Mouse (Mus musculus) kidney, adult 11 months (tissue): Measurements from ENCODE around the gene Gm20388.
"Not testable (repeated sequence)": the region's sequence is repeated elsewhere in the genome, so short reads cannot be mapped to it uniquely, and the experiment has no call there.

Experiments
- DNase-seq: peaks from one replicate; pipeline ENCODE4 v3.0.0; 2022

The Gm20388 gene

GRCm38 (mm10) chr8:123188841-123189240, 3278.2 kb downstream of the Gm20388 start:
- DNase-seq = no peak

GRCm38 (mm10) chr8:123190678-123191077, 3280.0 kb downstream of the Gm20388 start:
- DNase-seq = peak; percentile 73

- no peak for DNase-seq
Measured at GRCm38 (mm10) chr8:123191908-123192307, 3281.3 kb downstream of the Gm20388 start.

- DNase-seq = peak; percentile 61
Measured at GRCm38 (mm10) chr8:123193771-123194170, 3283.1 kb downstream of the Gm20388 start.

- DNase-seq = not testable (repeated sequence)
Measured at GRCm38 (mm10) chr8:123197016-123197415, 3286.4 kb downstream of the Gm20388 start.

GRCm38 (mm10) chr8:123199864-123200263, 3289.2 kb downstream of the Gm20388 start:
- DNase-seq = no peak

GRCm38 (mm10) chr8:123202288-123202687, 3291.6 kb downstream of the Gm20388 start:
- peak; percentile 39 for DNase-seq

GRCm38 (mm10) chr8:123203571-123203970, 3292.9 kb downstream of the Gm20388 start:
- no peak for DNase-seq

- no peak for DNase-seq
Measured at GRCm38 (mm10) chr8:123211876-123212275, 3301.2 kb downstream of the Gm20388 start.

- peak; percentile 98 for DNase-seq
Measured at GRCm38 (mm10) chr8:123212321-123213117, 3301.9 kb downstream of the Gm20388 start, which contains the start of the genes Chmp1a and Spata33. Gene Chmp1a, minus strand, starts transcription at chr8:123212763. Gene Spata33, plus strand, starts transcription at chr8:123212832.

- DNase-seq = no peak
Measured at GRCm38 (mm10) chr8:123213118-123213772, 3302.6 kb downstream of the Gm20388 start.

GRCm38 (mm10) chr8:123215430-123215829, 3304.8 kb downstream of the Gm20388 start:
- no peak for DNase-seq

- DNase-seq = no peak
Measured at GRCm38 (mm10) chr8:123220917-123221316, 3310.3 kb downstream of the Gm20388 start.

GRCm38 (mm10) chr8:123224278-123225266, 3313.9 kb downstream of the Gm20388 start, which contains the start of gene Cdk10:
Gene Cdk10, plus strand, starts transcription at chr8:123224842.
- DNase-seq = peak; percentile 89

- DNase-seq = no peak
Measured at GRCm38 (mm10) chr8:123228416-123228815, 3317.8 kb downstream of the Gm20388 start.

- not testable (repeated sequence) for DNase-seq
Measured at GRCm38 (mm10) chr8:123230326-123230725, 3319.7 kb downstream of the Gm20388 start.

GRCm38 (mm10) chr8:123231742-123232141, 3321.1 kb downstream of the Gm20388 start:
- no peak for DNase-seq

GRCm38 (mm10) chr8:123232553-123232952, 3321.9 kb downstream of the Gm20388 start:
- DNase-seq = no peak

- no peak for DNase-seq
Measured at GRCm38 (mm10) chr8:123233300-123233699, 3322.7 kb downstream of the Gm20388 start.

GRCm38 (mm10) chr8:123233760-123234159, 3323.1 kb downstream of the Gm20388 start:
- DNase-seq = no peak

GRCm38 (mm10) chr8:123234918-123235519, 3324.4 kb downstream of the Gm20388 start:
- no peak for DNase-seq
